ENCODE assay signal across 1 mouse cellular context in genomic region chr11:70582196-70582595, GRCm38 (mm10).
TF ChIP-seq lines count a peak whose summit lies in the region.

No protein-coding gene starts in this region.

TF ChIP-seq in CH12.LX, 34 proteins besides CTCF, POLR2A, EP300 and RAD21:
- no peak for TF ChIP-seq ZMIZ1 (IDR thresholded peaks at IDR 0.05; ENCODE audit: low read depth, low read length)
- no peak for TF ChIP-seq TBP (conservative IDR thresholded peaks at IDR 0.05; ENCODE audit: low read depth, low read length)
- TF ChIP-seq ZNF384 (IDR thresholded peaks at IDR 0.05; ENCODE audit: low read depth, low read length) = no peak
- TF ChIP-seq TCF12 (IDR thresholded peaks at IDR 0.05; ENCODE audit: low read depth, low read length) = no peak
- no peak for TF ChIP-seq MAX (IDR thresholded peaks at IDR 0.05; ENCODE audit: low read length)
- TF ChIP-seq SMC3 (IDR thresholded peaks at IDR 0.05; ENCODE audit: low read depth, low read length) = no peak
- TF ChIP-seq MAFK (IDR thresholded peaks at IDR 0.05; ENCODE audit: insufficient replicate concordance, low read length) = no peak
- TF ChIP-seq IRF4 (IDR thresholded peaks at IDR 0.05; ENCODE audit: low read depth, low read length) = no peak
- no peak for TF ChIP-seq UBTF (IDR thresholded peaks at IDR 0.05; ENCODE audit: low read depth, low read length)
- TF ChIP-seq USF2 (conservative IDR thresholded peaks at IDR 0.05; ENCODE audit: low read depth, low read length) = no peak
- no peak for TF ChIP-seq MEF2A (IDR thresholded peaks at IDR 0.05; ENCODE audit: borderline replicate concordance, low read depth, low read length)
- no peak for TF ChIP-seq SIN3A (IDR thresholded peaks at IDR 0.05; ENCODE audit: low read length)
